Mouse (Mus musculus) heart, embryonic 10.5 days (tissue): ENCODE results near the gene Mtus2. TPM values are rescaled to one million over a fixed set of nuclear protein-coding genes. Genes with fewer than 3 reads are reported as not detected.
"Not testable (repeated sequence)": the region's sequence is repeated elsewhere in the genome, so short reads cannot be mapped to it uniquely, and the experiment has no call there.

Experiments used
- DNase-seq: peaks from one replicate; pipeline ENCODE4 v3.0.0-alpha.2; 2017; ENCODE audit warnings: low spot score
- H3K27ac ChIP-seq: fragments of 300-500 bp; sonication (generic); 2 replicates; pipeline ENCODE4 v1.5.1; 2016; ENCODE audit warnings: mild to moderate bottlenecking
- H3K27me3 ChIP-seq: fragments of 300-500 bp; sonication (generic); 2 replicates; pipeline ENCODE4 v1.6.1; 2016; ENCODE audit warnings: mild to moderate bottlenecking; ENCODE audit not compliant: poor library complexity, insufficient read depth, severe bottlenecking
- H3K36me3 ChIP-seq: fragments of 300-500 bp; sonication (generic); 2 replicates; pipeline ENCODE4 v1.6.1; 2016; ENCODE audit warnings: mild to moderate bottlenecking, moderate library complexity
- H3K4me1 ChIP-seq: fragments of 300-500 bp; sonication (generic); 2 replicates; pipeline ENCODE4 v1.6.1; 2016; ENCODE audit warnings: mild to moderate bottlenecking
- H3K4me3 ChIP-seq: fragments of 300-500 bp; sonication (generic); 2 replicates; pipeline ENCODE4 v1.5.1; 2016; ENCODE audit warnings: mild to moderate bottlenecking, moderate library complexity
- H3K9me3 ChIP-seq: fragments of 300-500 bp; sonication (generic); 2 replicates; pipeline ENCODE4 v1.6.1; 2016; ENCODE audit warnings: mild to moderate bottlenecking, moderate library complexity
- WGBS: fragments of 180-500 bp; shearing (Covaris S2); methylation state at CpG from one replicate; pipeline ENCODE4 v1.1.7; 2016; 5-methylcytosine and 5-hydroxymethylcytosine counted together
- polyA plus RNA-seq: library from polyadenylated mRNA; unstranded; fragments of >200 nt; fragmentation: Nextera tagmentation; extraction: Ambion mirVana; gene quantifications from 2 replicates; pipeline ENCODE4 v1.2.1, GENCODE M21; 2016

Gene Mtus2
- polyA plus RNA-seq, 1 experiment from 2014 or later = 52.2 TPM

- 78% methylated on average over 9 of the region's 9 CpGs for WGBS
Measured at GRCm38 (mm10) chr5:148153403-148153713, 196.2 kb downstream of the Mtus2 start.

GRCm38 (mm10) chr5:148154727-148155126 is 197.6 kb downstream of the Mtus2 start:
- Histone ChIP-seq H3K27ac (no peak overlapping the region), H3K27me3 (no peaks in the 10 kb centered on the region), H3K4me3 (no peak overlapping the region), H3K4me1 (no peaks in the 10 kb centered on the region), H3K36me3 (no peaks in the 10 kb centered on the region), H3K9me3 (no peaks in the 10 kb centered on the region)
- DNase-seq = no peak
- WGBS = 75% methylated on average over 3 of the region's 3 CpGs

More at GRCm38 (mm10) chr5:148153403-148153713, 196.2 kb downstream of the Mtus2 start:
- Histone ChIP-seq H3K9me3 (peaks cover 4% of the 10 kb centered on the region; the same call in 1 of the 2 replicates), H3K36me3 (no peaks in the 10 kb centered on the region), H3K4me3 (no peak overlapping the region), H3K27me3 (no peaks in the 10 kb centered on the region), H3K27ac (no peak overlapping the region), H3K4me1 (no peaks in the 10 kb centered on the region)
- DNase-seq = no peak

DNA sequence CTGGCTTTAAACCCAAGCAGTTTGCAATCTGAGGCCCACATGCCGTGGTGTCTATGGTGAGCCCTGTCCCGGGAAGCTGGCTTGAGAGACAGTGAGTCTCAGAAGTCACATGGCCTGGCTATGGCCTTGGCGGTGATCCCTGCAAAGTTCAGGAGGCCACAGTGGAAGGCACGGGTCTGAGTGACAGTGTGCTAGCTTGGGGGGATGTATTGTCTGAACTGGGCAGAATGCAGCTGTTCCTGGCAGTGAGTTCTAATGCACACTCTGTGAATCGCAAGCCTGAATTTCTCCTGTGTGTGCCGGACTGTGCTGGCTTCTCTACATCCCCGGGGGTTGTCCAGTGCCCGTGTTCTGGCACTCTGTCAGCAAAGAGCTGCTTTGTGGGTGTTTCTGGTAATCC is 202.2 kb downstream of the Mtus2 start:
- Histone ChIP-seq H3K36me3 (no peaks in the 10 kb centered on the region), H3K9me3 (no peaks in the 10 kb centered on the region), H3K27me3 (no peaks in the 10 kb centered on the region), H3K4me1 (no peaks in the 10 kb centered on the region), H3K27ac (no peak overlapping the region), H3K4me3 (no peak overlapping the region)
- DNase-seq = no peak
- WGBS = 78% methylated on average over 8 of the region's 8 CpGs

DNA sequence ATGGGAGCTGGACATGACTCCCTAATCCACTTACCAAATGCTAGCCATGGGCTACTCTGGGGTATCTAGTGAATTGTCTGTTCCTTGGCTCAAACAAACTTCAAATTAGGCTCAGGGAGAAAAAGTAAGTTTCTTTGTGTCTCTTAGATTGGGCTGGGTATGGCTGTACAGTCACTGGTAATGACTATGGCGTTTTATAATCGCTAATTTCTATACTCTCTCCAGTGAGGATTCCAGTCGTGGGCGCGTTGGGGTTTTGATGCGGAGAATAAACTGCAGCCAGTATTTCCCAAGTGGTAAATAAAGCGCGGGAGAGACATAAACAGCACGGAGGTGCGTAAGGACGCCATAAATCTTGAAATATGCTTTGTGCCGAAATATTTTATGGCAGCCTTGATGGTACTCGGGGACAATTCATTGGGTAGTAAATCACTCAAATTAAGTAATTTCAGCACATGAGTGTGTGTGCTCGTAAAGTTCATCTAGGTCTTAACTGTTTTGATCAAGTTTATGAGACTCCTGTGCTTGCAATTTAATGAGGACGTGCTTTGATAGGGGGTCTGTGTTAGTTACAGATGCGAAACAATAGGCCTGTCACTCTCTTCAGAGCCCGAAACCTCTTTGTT is 203.5 kb downstream of the Mtus2 start:
- Histone ChIP-seq H3K27ac (no peak overlapping the region), H3K9me3 (no peaks in the 10 kb centered on the region), H3K36me3 (no peaks in the 10 kb centered on the region), H3K27me3 (no peaks in the 10 kb centered on the region), H3K4me1 (no peaks in the 10 kb centered on the region), H3K4me3 (no peak overlapping the region)
- no peak for DNase-seq
- 89% methylated on average over 17 of the region's 17 CpGs for WGBS

GRCm38 (mm10) chr5:148165111-148165510 is 208.0 kb downstream of the Mtus2 start:
- H3K36me3 ChIP-seq = no peaks in the 10 kb centered on the region
- DNase-seq = no peak
- no peaks in the 10 kb centered on the region for H3K9me3 ChIP-seq
- H3K27me3 ChIP-seq = no peaks in the 10 kb centered on the region
- no peaks in the 10 kb centered on the region for H3K4me1 ChIP-seq
- no peak overlapping the region for H3K27ac ChIP-seq
- 83% methylated on average over 1 of the region's 1 CpGs for WGBS
- no peak overlapping the region for H3K4me3 ChIP-seq

GRCm38 (mm10) chr5:148175091-148175490 is 218.0 kb downstream of the Mtus2 start:
- Histone ChIP-seq H3K9me3 (peaks cover 4% of the 10 kb centered on the region; the same call in 1 of the 2 replicates), H3K27ac (no peak overlapping the region), H3K4me3 (no peak overlapping the region), H3K4me1 (no peaks in the 10 kb centered on the region), H3K36me3 (no peaks in the 10 kb centered on the region), H3K27me3 (no peaks in the 10 kb centered on the region)
- no peak for DNase-seq
- 61% methylated on average over 4 of the region's 4 CpGs for WGBS

DNA sequence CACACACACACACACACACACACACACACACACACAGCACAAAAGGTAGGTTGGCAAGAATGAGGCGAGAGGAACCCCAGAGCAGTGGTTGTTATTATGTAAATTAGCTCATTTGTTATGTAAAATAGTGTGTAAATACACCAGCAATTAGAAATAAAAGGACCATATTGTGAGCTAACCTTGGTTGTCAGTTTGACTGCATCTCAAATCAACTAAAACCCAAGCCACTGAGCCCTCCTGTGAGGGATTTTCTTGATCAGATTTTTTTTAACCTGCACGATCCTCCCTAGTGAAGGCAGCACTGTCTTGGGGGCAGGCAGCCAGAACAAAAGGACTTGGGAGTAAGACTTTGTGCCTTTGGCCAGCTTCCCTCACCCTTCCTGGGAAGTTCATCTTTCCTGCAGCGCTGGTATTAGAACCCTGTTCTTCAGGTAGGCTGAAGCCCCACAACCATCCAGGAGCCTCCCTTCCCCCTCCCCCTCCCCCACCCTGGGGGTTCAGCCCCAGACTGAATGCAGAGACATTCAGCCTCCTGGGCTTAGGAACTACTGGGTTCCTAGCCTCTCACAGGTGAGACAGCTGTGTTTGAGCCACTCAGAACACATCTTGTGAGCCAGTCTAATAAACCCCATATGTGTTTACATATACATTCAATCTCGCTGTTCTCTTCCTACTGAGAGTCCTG is 218.8 kb downstream of the Mtus2 start:
- Histone ChIP-seq H3K27ac (no peak overlapping the region), H3K4me3 (no peak overlapping the region), H3K4me1 (peaks cover 2% of the 10 kb centered on the region; the same call in 1 of the 2 replicates), H3K36me3 (no peaks in the 10 kb centered on the region), H3K27me3 (no peaks in the 10 kb centered on the region), H3K9me3 (peaks cover 4% of the 10 kb centered on the region; the same call in 1 of the 2 replicates)
- WGBS = 63% methylated on average over 4 of the region's 4 CpGs
- DNase-seq = no peak

DNA sequence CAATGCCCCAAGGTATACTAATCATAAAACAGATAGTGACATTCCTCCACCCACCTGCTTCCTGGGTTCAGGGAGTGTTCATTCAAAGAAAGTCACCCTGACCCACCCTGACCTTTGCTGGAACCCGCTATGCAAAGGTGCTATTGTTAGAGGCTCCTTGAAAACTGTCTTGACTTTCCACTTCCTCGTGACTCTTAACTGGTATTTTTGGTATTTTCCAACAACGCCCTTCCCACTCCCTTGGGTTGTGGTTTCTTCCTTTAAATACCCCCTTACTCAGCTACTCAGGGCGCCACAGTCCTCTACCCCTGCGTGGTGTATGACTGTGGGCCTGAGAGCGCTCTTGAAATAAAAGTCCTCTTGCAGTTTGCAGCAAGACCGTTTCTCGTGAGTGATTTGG is 219.4 kb downstream of the Mtus2 start:
- not testable (repeated sequence) for H3K27me3 ChIP-seq, H3K4me3 ChIP-seq, DNase-seq, H3K27ac ChIP-seq, H3K4me1 ChIP-seq, H3K36me3 ChIP-seq, H3K9me3 ChIP-seq
- 84% methylated on average over 8 of the region's 8 CpGs for WGBS

DNA sequence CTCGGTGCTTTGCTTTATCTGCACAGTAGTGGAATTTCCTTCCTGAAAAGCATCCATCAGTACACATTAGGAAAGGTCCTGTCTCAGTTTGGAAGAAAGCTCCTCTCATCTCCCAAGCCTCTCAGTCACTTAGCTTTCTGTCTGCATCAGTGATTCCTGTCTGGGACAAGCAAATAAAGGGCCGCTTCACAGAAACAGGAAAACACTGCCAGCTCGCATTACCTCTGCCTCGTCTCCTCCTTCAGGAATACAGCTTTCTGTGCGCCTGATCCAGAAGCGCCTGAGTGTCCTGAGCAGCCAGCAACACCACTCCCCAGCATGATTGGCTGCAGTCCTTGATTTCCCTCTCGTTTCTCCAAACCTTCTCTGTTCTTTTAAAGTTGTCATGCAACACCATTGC is 222.1 kb downstream of the Mtus2 start:
- H3K27me3 ChIP-seq = no peaks in the 10 kb centered on the region
- peaks cover 6% of the 10 kb centered on the region; the same call in 1 of the 2 replicates for H3K4me1 ChIP-seq
- H3K27ac ChIP-seq = no peak overlapping the region
- H3K36me3 ChIP-seq = no peaks in the 10 kb centered on the region
- no peak overlapping the region for H3K4me3 ChIP-seq
- H3K9me3 ChIP-seq = peaks cover 4% of the 10 kb centered on the region; the same call in 1 of the 2 replicates
- 66% methylated on average over 7 of the region's 7 CpGs for WGBS
- DNase-seq = no peak

DNA sequence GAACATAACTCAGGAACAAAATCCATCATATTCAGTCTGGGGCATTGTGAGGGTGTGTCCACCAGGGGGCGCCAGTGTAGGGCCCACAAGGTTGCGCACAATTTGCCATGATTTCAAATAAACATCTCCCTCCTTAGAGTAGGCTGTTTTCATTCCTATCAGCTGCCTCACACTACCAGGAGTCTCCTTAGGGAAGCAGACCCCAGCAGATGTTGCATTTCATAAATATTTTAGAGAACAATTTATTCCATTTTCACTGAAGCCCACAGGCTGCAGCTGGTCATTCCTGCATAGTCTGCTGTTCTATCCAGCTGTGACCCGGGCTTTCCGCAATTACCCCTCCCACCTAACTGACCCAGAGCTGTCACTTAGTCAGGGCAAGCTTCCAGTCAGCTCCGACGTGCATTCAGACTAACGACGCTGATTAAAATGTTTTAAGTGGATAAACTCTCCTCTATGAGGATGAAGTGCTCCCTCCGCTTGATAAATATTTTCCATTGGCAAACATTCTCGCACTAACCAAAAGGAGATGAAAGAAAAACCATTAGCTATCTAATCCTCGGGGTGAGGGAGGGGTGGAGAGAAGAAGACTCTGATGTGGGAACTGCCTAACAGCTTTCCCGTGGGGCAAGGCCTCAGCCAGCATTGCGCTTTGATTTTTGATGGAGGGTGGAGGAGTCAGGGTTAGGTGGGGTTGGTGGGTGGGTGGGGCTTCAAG is 223.6 kb downstream of the Mtus2 start:
- DNase-seq = no peak
- Histone ChIP-seq H3K27ac (no peak overlapping the region), H3K4me3 (no peak overlapping the region), H3K9me3 (peaks cover 4% of the 10 kb centered on the region; the same call in 1 of the 2 replicates), H3K36me3 (no peaks in the 10 kb centered on the region), H3K4me1 (peaks cover 6% of the 10 kb centered on the region; the same call in 1 of the 2 replicates), H3K27me3 (no peaks in the 10 kb centered on the region)
- 21% methylated on average over 13 of the region's 13 CpGs for WGBS

- H3K27ac ChIP-seq = no peak overlapping the region
- 41% methylated on average over 4 of the region's 4 CpGs for WGBS
Measured at GRCm38 (mm10) chr5:148181308-148181630, 224.1 kb downstream of the Mtus2 start.

GRCm38 (mm10) chr5:148181901-148182300 is 224.8 kb downstream of the Mtus2 start:
- Histone ChIP-seq H3K27me3 (no peaks in the 10 kb centered on the region), H3K36me3 (no peaks in the 10 kb centered on the region), H3K4me1 (peaks cover 6% of the 10 kb centered on the region; the same call in 1 of the 2 replicates), H3K4me3 (no peak overlapping the region), H3K27ac (no peak overlapping the region), H3K9me3 (peaks cover 6% of the 10 kb centered on the region; the same call in 1 of the 2 replicates)
- no peak for DNase-seq
- 70% methylated on average over 6 of the region's 6 CpGs for WGBS

More at GRCm38 (mm10) chr5:148181308-148181630, 224.1 kb downstream of the Mtus2 start:
- DNase-seq = no peak
- H3K4me1 ChIP-seq = peaks cover 6% of the 10 kb centered on the region; the same call in 1 of the 2 replicates
- H3K27me3 ChIP-seq = no peaks in the 10 kb centered on the region
- no peaks in the 10 kb centered on the region for H3K36me3 ChIP-seq
- H3K4me3 ChIP-seq = no peak overlapping the region
- peaks cover 6% of the 10 kb centered on the region; the same call in 1 of the 2 replicates for H3K9me3 ChIP-seq

GRCm38 (mm10) chr5:148185898-148186297 is 228.8 kb downstream of the Mtus2 start:
- H3K9me3 ChIP-seq = peaks cover 3% of the 10 kb centered on the region; the same call in 1 of the 2 replicates
- WGBS = 44% methylated on average over 1 of the region's 1 CpGs
- H3K27ac ChIP-seq = no peak overlapping the region

More at GRCm38 (mm10) chr5:148185898-148186297, 228.8 kb downstream of the Mtus2 start:
- Histone ChIP-seq H3K27me3 (no peaks in the 10 kb centered on the region), H3K4me3 (no peak overlapping the region), H3K36me3 (no peaks in the 10 kb centered on the region), H3K4me1 (peaks cover 4% of the 10 kb centered on the region; the same call in 1 of the 2 replicates)
- DNase-seq = no peak
